Mouse (Mus musculus) kidney, adult 18-20 months (tissue): ENCODE measurements at regions not wholly inside any gene's neighbourhood (a gene's known extent, or its start where the extent isn't known, plus 50 kb on each side); places are given as distances from the start of the nearest gene placed in this dataset.
A peak's percentile ranks its signal among the peaks of the same experiment; 100 is the strongest.

Experiments used
- DNase-seq: peaks from one replicate; pipeline ENCODE4 v3.0.0; 2021

- DNase-seq = no peak
These were observed 118.4 kb upstream of the Pitx1 start for GRCm38 (mm10) chr13:55954346-55954745.

- no peak for DNase-seq
These were observed 117.4 kb upstream of the Pitx1 start for GRCm38 (mm10) chr13:55953426-55953825.

- no peak for DNase-seq
These were observed 114.8 kb upstream of the Pitx1 start for GRCm38 (mm10) chr13:55950773-55951172.

- DNase-seq = no peak
These were observed 112.6 kb upstream of the Pitx1 start for GRCm38 (mm10) chr13:55948591-55948990.

- no peak for DNase-seq
These were observed 112.2 kb upstream of the Pitx1 start for GRCm38 (mm10) chr13:55948144-55948543.

- no peak for DNase-seq
These were observed 101.4 kb upstream of the Pitx1 start for GRCm38 (mm10) chr13:55937417-55937816.

- no peak for DNase-seq
These were observed 101.0 kb upstream of the Pitx1 start for GRCm38 (mm10) chr13:55937000-55937399.

- DNase-seq = no peak
These were observed 94.6 kb upstream of the Pitx1 start for GRCm38 (mm10) chr13:55930637-55931036.

GRCm38 (mm10) chr13:55929814-55930213 lies 93.8 kb upstream of the Pitx1 start:
- DNase-seq = no peak

- peak; percentile 4 for DNase-seq
These were observed 87.6 kb upstream of the Pitx1 start for GRCm38 (mm10) chr13:55923505-55924136.

- DNase-seq = no peak
These were observed 81.3 kb upstream of the Pitx1 start for GRCm38 (mm10) chr13:55917316-55917715.

GRCm38 (mm10) chr13:55912271-55912711 lies 76.3 kb upstream of the Pitx1 start:
- peak; percentile 76 for DNase-seq

GRCm38 (mm10) chr13:55909941-55910340 lies 73.9 kb upstream of the Pitx1 start:
- DNase-seq = no peak

- no peak for DNase-seq
These were observed 68.9 kb upstream of the Pitx1 start for GRCm38 (mm10) chr13:55904884-55905283.

- no peak for DNase-seq
These were observed 66.3 kb upstream of the Pitx1 start for GRCm38 (mm10) chr13:55902255-55902654.

GRCm38 (mm10) chr13:55900190-55900526 lies 64.2 kb upstream of the Pitx1 start:
- DNase-seq = no peak

- DNase-seq = no peak
These were observed 63.7 kb upstream of the Pitx1 start for GRCm38 (mm10) chr13:55899501-55900189.

GRCm38 (mm10) chr13:55898999-55899398 lies 63.0 kb upstream of the Pitx1 start:
- no peak for DNase-seq

GRCm38 (mm10) chr13:55898257-55898950 lies 62.4 kb upstream of the Pitx1 start:
- no peak for DNase-seq

- DNase-seq = no peak
These were observed 59.5 kb upstream of the Pitx1 start for GRCm38 (mm10) chr13:55895505-55895904.

GRCm38 (mm10) chr13:55893154-55894018 lies 57.4 kb upstream of the Pitx1 start:
- DNase-seq = no peak

- no peak for DNase-seq
These were observed 56.3 kb upstream of the Pitx1 start for GRCm38 (mm10) chr13:55892250-55892649.

GRCm38 (mm10) chr13:55887099-55887736 lies 51.2 kb upstream of the Pitx1 start:
- DNase-seq = no peak
